Mouse (Mus musculus): ENCODE measurements around the gene Pate3.
"Not testable (repeated sequence)": the region's sequence is repeated elsewhere in the genome, so short reads cannot be mapped to it uniquely, and the experiment has no call there.

The Pate3 gene

DNA sequence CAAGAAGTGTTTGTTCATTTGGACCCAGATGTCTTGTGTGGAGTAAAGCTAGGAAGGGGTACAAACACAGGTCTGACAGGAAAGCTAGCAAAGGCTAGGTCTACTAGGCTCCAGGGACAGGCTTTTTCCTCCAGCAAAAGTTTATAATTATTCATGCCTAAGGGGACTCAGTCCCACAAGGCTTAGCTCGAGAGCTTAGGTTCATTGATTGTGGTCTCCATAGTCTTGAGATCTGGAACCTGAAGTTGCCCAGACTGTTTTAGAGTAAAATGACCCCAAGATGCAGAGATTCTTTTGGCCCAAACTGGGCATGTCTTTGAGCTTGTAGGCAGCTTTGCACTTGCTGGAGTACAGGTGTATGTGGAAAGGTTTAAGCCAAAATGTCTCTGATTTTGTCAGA lies at the start of gene Pate3:
Pate3 (minus strand) TSS at position 101 of the 400 bp plus-strand sequence.
- no peak for DNase-seq

DNA sequence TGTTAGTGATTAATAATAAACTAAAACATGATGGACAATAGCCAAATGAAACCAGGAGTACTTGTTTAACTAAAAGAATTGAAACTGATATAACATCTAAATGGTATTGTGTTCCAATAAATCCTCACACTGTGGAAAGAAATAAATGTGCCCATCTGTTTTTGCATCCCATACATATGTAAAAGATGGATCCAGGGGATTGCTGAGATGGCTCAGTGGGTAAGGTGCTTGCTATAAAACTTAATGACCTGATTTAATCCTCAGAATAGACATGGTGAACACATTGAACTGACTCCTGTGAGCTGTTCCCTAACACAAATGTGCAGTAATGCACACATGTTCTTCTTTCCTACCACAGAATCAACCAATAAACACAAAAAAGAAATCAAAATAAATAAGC lies 43.9 kb upstream of the Pate3 start:
- DNase-seq, result no peak

DNA sequence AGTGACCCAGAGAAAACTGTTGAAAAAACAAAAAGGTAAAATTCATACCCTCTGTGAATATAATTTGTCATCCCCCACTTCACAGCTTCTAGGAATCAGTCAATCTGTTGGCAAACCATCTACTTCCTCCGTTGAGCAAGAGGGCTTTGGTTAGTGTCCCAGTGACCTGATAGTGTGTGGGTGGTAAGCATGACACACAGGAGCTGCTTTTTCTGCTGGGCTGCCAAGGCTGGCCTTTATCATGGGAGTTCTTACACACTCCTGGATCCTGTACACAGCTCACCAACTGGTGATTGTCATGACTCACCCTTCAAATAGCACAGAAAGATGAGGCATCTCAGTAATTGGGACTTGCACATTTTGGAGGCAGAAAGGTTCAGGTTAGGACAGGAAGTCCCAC lies 39.0 kb upstream of the Pate3 start, which contains the start of gene Pate1:
Pate1 (minus strand) TSS at position 378 of the 400 bp plus-strand sequence.
- DNase-seq, result no peak

DNA sequence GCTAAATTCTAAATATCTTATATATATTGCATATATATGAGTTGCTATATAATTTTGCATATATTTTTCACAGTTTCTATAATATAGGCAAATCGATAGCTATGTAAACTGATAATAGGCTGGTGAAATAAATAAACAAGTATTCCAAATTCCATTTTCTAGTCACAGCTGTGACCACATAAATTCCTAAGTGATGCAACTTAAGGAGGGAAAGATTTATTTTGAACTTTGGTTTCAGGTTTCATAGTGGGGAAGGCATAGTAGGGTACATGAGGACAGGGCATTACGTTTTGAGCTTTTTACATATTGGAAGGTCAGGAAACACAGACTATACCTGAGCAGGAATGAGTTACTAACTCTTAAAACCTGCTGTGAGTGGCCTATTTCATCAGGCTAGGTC lies 25.6 kb upstream of the Pate3 start:
- DNase-seq, result no peak

DNA sequence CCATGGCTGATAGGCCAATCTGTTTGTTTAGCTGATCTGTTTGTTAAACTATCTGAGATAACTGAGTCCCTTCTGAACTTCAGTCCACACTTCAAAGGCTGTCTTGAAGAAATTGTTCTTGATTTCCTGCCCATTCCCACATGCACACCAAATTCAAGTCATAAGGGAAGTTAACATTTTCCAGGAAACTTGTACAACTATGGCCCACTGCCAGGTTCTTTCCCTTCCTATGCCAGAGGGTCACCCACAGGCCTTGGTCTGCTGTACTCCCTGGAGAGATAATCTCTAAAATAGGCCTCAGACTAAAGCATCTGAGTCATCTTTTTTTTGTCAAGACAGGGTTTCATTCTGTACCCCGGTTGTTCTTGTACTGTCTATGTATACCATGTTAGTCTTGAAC lies 15.0 kb downstream of the Pate3 start:
- DNase-seq, result no peak

DNA sequence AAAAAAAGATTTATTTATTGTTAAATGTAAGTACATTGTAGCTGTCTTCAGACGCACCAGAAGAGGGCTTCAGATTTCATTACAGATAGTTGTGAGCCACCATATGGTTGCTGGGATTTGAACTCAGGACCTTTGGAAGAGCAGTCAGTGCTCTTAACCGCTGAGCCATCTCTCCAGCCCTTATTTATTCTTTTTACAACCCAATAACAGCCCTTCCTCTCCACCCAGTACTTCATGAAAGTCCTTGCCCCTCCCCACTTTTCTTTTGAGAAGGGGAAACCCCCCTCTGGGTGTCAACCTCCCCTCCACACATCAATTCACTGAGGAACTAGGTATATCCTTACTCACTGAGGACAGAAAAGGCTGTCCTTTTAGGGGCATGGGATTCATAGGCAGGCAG lies 31.2 kb downstream of the Pate3 start:
- not testable (repeated sequence) for DNase-seq

DNA sequence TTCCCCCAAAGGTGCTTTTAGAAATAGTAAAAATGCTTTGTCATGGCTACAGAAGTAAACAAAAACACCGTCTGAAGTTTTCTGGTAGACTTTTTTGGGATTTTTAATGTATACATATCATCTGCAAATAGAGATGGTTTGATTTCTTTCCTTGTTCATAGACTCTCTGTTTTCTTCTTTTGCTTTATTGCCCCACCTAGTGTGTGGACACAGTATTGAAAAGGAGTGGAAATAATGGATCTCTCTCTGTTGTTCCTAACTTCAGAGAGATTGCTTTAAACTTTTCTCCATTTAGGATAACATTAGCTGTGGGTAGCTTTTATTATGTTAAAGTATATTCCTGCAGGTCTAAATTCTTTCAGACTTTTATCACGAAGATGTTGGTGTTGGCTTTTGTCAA lies 34.0 kb downstream of the Pate3 start:
- no peak for DNase-seq

DNA sequence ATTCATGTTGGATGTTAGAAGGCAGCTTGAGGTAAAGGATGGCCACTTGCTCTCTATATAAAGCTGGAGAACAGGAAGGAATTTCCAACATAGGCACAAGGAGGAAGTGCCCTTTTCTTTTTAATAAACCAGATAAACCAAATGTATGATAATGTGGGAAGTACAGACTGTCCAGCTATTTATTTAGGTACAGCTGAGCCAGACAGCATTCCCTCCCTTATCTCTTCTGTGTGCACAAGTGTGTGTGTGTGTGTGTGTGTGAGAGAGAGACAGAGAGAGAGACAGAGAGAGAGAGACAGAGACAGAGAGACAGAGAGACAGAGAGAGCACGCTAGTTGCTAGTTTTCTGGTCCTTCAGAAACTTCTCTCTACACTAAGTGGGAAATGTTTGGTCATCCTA lies 36.2 kb downstream of the Pate3 start, which contains the start of gene Pate4:
Pate4 (minus strand) TSS at position 101 of the 400 bp plus-strand sequence.
- no peak for DNase-seq

DNA sequence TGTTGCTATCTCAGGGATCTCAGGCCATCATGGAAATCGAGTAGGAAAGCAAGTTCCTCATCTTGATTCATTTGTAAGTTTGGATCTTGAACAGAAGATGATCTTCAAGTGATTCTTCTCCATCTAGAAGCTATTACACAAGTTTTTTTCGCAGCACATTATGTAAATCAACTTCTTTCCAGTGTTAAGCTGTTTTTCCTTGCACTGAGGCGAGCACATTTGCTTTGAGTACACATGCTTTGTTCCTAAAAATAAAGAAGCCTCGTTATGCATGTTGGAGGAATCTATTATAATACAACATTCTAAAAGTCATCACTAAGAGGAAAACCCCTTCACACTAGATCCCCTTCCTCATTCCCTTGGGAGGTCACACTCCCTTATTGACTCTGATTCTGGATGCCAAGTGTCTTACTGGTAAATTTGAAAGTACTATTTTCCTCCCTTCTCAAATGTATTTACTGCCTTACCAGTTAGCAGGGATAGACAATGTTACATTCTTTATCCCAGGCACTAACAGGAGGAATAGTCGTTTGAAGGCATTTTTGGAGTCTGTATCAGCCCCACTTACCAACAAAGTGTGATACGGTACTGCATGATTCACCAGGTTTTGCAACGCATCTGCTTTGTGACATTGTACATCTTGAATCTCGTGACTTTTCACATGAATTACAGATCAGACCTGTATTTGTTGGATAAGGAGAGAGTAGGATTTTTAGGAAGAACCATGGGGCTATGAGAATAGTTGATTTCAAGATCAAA lies 40.2 kb downstream of the Pate3 start:
- DNase-seq, result no peak
